Mouse (Mus musculus): Measurements from ENCODE around the gene Neurl1a.

DNA sequence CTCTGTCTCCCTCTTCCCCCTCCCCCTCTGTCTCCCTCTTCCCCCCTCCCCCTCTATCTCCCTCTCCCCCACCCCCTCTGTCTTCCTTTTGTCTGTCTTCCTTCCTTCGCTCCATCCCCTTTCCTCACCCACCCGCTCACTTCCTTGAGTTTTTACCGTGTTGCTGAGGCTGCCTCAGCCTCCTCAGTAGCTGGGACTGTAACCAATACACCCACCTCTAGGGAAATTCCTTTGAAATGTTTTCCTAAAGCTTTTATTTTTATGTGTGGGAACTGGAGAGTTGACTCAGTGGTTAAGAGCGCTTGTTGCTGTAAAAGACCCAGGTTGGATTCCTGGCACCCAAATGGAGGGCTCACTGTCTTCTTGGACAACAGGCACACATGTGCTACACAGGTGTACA, 17.0 kb upstream of the Neurl1a start:
- no peak for TF ChIP-seq ZNF384 (IDR thresholded peaks at IDR 0.05; ENCODE audit: low read depth, low read length)
- TF ChIP-seq HCFC1 (IDR thresholded peaks at IDR 0.05; ENCODE audit: borderline replicate concordance, insufficient read depth, low read length) = no peak
- TF ChIP-seq ZC3H11A (IDR thresholded peaks at IDR 0.05; ENCODE audit: borderline replicate concordance, low read depth, low read length) = no peak
- TF ChIP-seq CHD2 (IDR thresholded peaks at IDR 0.05; ENCODE audit: low read depth, low read length) = no peak
- TF ChIP-seq MAFK (IDR thresholded peaks at IDR 0.05; ENCODE audit: insufficient read depth, low read depth, low read length) = no peak
